Mouse (Mus musculus) heart, postnatal 36 days (tissue): ENCODE measurements at regions not wholly inside any gene's neighbourhood (a gene's known extent, or its start where the extent isn't known, plus 50 kb on each side); places are given as distances from the start of the nearest gene placed in this dataset.

ENCODE experiments used
- DNase-seq, 2 experiments: peaks; one replicate each; pipeline ENCODE4 v3.0.0; 2021 to 2022
- intact Hi-C: fragments of 180-260 bp; cut with DNase I; formaldehyde crosslinking; loops from one replicate; pipeline ENCODE4 v1.15.1; 2025

DNA sequence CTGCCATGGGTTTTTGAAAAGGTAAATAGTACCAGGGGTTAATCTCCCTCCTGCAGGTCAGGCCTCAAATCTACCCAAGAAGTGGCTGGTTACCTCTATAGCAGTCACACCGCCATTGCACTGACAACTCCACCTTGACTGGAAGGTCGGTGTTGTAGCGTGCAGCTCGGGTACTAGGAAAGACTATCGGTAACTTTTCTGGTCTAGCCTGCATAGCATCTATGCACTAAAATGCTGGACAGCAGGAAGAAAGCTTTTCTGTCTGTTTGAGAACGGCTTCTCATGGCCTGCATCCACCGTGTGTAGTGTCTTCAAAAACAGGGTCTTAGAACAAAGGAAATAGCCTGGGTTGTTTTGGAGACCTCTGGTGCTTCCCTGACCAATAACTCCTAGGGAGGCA, 88.8 kb downstream of the Bms1 start:
- no peak for DNase-seq
- intact Hi-C loops, result no loop called here

DNA sequence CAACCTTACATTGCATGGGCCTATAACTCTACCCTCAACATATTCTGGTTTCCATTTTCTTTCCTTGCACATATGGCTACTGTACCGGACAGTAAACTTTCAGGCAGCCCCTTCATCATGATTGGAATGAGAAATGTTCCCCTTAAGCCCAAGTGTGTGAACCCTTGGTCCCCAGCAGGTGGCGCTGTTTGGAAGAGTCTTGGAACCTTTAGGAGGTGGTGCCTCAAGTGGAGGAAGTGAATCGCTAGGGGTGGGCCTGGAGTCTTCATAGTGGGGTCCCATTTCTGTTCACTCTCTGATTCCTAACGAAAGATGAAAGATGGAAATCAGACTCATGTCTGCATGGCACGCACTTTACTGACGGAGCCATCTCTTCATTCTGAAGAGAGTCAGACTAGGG, 91.8 kb downstream of the Bms1 start:
- no peak for DNase-seq
- intact Hi-C loops, result no loop called here

GRCm38 (mm10) chr6:118325681-118326080, 93.6 kb downstream of the Bms1 start:
- no peak for DNase-seq
- intact Hi-C loops, result no loop called here

GRCm38 (mm10) chr6:118324559-118324958, 94.7 kb downstream of the Bms1 start:
- peak; percentile 52 to 61 for DNase-seq
- intact Hi-C loops, result no loop called here

- intact Hi-C loops, result no loop called here
Observed at GRCm38 (mm10) chr6:118323052-118323451, 96.2 kb downstream of the Bms1 start.

DNA sequence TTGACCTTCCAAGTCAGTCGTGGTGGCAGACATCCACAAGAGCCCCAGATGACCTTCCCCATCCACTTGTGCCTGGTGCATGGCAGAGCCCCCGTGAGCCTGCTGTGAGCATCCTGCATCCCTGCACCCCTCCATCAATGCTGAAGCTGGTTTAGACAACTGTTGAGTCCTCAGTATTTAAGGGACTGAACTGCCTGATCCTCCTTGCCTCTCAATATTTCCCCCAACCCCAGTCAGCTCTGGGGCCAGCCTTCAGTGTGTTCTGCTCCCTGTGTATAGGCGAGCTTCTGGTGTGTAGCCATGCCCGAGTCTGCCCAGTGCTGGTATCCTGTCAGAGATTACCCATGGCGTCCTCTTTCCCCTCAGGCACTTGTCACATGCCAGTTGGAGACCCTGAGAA, 96.6 kb downstream of the Bms1 start:
- DNase-seq, result no peak
- intact Hi-C loops, result no loop called here

More at GRCm38 (mm10) chr6:118323052-118323451, 96.2 kb downstream of the Bms1 start:
- DNase-seq, result peak; percentile 19 to 31

GRCm38 (mm10) chr6:118322061-118322460, 97.2 kb downstream of the Bms1 start:
- no peak for DNase-seq
- intact Hi-C loops, result no loop called here

DNA sequence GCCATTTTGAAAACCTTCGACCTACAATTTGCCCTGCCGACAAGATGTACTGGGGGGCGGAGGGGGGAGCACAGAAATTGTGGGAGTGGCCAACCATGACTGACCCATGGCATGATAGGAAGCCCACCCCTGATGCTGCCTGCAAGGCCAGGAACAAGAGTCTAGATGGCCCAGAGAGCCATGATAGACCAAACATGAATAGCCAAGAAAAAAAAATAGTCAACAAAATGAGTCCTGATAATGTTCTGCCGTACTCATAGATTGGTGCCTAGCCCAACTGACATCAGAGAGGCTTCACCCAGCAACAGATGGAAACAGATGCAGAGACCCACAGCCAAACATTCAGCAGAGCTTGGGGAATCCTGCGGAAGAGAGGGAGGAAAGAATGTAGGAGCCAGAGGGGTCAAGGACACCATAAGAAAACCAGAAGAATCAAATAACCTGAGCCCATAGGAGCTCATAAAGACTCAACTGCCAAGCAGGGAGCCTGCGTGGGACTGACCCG, 99.2 kb downstream of the Bms1 start:
- DNase-seq, result no peak
- intact Hi-C loops, result no loop called here

DNA sequence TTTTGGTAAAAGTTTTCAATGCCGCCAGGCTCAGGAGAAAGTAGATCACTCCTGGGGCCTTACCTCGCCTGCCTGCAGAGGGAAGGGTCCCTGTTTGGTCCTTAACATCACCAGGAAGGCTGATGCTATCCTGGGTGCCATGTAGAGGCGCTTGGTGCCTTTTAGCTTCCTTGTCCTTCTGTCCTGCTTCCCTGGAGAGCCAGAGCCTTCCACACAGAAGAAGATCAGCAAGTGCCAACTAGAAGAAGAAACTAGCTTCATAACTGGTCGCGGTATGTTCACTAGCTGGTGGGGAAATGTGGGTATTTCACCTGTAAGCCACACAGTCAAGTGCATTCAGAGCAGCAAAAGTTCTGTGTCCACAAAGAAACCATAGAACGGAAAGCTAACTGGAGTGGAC, 103.4 kb downstream of the Bms1 start:
- DNase-seq, result no peak
- intact Hi-C loops, result no loop called here

DNA sequence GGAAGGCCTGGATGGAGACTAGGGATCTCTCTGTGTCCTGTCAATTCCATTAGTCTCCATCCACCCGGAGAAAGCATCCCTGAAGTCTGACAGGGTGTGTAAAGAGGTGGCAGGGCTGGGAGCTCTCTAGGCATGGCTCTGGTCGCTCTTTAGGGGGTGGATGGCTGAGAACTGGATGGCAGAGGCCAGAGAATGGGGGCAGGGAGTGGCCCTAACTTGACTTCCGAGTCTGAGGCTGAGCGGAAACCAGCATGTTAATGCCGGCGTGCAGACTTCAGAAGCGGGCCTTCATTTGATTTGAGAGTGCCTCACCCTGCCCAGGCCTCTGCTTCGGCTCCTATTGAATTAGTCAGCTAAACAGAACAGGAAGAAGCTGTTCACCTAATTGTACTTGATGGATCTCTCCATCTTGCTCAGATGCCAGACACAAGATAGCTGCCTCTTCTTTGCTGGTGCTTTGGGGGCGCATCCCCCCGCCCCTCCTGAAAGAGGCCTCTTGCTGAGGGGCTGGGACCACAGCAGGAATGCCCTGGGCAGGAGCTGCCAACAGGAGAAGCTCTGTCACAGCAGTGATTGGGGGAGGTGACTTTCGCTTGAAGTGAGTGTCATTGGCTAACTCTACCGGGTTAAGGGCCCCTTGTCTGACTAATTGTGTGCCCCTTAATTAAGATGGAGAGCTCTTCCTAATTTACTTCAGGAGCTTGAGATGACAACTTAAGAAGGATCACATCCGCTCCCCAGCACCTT, 104.2 kb downstream of the Bms1 start:
- intact Hi-C loops, result no loop called here
- DNase-seq, result no peak

- intact Hi-C loops, result no loop called here
Observed at GRCm38 (mm10) chr6:118311081-118311480, 108.2 kb downstream of the Bms1 start.

GRCm38 (mm10) chr6:118309923-118310322, 109.4 kb downstream of the Bms1 start:
- intact Hi-C loops, result no loop called here
- DNase-seq, result peak; percentile 29 to 40

More at GRCm38 (mm10) chr6:118311081-118311480, 108.2 kb downstream of the Bms1 start:
- no peak for DNase-seq

- intact Hi-C loops, result no loop called here
- DNase-seq, result no peak
Observed at GRCm38 (mm10) chr6:118308586-118308985, 110.7 kb downstream of the Bms1 start.

GRCm38 (mm10) chr6:118307481-118307880, 110.0 kb upstream of the Ret start:
- intact Hi-C loops, result no loop called here
- no peak for DNase-seq

DNA sequence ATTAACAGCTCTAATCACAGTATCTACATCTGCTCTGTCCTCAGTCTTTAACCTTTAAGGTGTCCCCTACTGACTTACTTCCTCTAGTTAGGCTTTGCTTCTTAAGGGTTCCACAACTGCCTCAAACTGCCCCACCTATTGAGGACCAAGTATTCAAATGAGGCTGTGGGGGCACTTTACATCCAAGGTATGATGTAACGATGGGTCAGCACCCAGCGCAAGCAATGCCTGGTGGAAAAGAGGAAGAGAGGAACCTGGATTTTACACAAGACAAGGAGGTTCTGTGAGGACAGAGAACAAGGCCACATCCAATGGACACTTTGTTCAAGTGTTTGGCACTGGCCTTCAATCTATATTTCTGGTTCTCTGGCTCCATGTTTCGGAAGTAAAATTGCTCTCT, 107.7 kb upstream of the Ret start:
- no peak for DNase-seq
- intact Hi-C loops, result no loop called here

DNA sequence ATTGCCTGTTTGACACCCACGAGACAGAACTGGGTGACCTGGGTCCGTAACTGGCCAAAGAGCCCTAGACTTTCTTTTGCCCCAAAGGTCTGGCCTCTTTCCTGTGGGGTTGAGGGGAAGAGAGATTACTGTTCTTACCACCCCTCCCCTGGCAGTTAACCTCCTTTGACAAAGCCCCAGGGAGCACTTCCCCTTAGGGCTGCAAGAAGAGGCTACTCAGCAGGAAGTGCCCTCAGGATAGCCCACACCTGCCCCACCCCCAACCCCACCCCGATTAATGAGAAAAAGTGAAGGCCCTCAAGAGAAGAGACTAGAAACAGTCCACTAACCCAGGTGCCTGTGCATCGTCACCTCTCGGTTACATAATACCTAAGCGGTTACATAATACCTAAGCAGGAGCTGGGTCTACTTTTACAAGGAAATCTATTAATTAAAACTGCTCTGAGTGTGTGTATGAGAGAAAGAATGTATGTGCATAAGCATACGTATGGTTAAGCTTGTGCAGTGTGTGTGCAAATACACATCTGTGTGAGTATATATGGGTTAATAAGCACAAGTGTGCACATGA, 105.3 kb upstream of the Ret start:
- intact Hi-C loops, result no loop called here
- DNase-seq, result no peak

- no peak for DNase-seq
- intact Hi-C loops, result no loop called here
Observed at GRCm38 (mm10) chr6:118301880-118302782, 104.6 kb upstream of the Ret start.

- intact Hi-C loops, result no loop called here
Observed at GRCm38 (mm10) chr6:118300781-118301180, 103.3 kb upstream of the Ret start.

DNA sequence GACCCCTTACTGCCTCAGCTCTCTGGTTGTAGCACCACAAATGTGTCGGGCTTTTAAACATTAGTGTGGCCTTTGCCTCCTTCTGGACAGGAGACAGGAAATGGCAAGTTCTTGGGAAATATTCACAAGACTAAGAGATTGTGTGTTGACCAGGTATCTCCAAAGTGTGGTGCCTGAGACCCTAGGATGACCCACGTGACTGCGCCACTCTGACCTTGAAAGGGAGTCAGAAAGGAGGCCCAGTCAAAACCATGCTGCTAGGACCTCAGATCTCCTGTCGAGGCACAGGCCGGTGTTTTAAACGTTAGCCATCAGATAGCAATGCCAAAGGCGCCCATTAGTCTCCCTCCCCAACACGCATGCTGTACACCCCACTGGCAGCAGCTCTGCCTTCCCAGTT, 100.1 kb upstream of the Ret start:
- DNase-seq, result no peak
- intact Hi-C loops, result no loop called here

More at GRCm38 (mm10) chr6:118300781-118301180, 103.3 kb upstream of the Ret start:
- DNase-seq, result no peak

- intact Hi-C loops, result no loop called here
- no peak for DNase-seq
Observed at GRCm38 (mm10) chr6:118293986-118294385, 96.5 kb upstream of the Ret start.

GRCm38 (mm10) chr6:118292928-118293327, 95.4 kb upstream of the Ret start:
- no peak for DNase-seq
- intact Hi-C loops, result no loop called here
